Mouse (Mus musculus) small intestine, adult 2 months (tissue): Measurements from ENCODE around the gene Gje1.

Experiments
- CTCF ChIP-seq: fragments of 200-500 bp; IDR thresholded peaks from 2 replicates; pipeline ENCODE4 v1.5.1; 2012; ENCODE audit warnings: low read depth, mild to moderate bottlenecking, control low read depth, inconsistent platforms, low read length, moderate library complexity, mixed read lengths; ENCODE audit not compliant: insufficient replicate concordance, insufficient read length; ENCODE audit errors: extremely low read depth
- POLR2A ChIP-seq: fragments of 200-500 bp; IDR thresholded peaks from 2 replicates; pipeline ENCODE4 v1.6.1; 2012; ENCODE audit warnings: low read depth, mild to moderate bottlenecking, control low read depth, inconsistent platforms, low read length, moderate library complexity

DNA sequence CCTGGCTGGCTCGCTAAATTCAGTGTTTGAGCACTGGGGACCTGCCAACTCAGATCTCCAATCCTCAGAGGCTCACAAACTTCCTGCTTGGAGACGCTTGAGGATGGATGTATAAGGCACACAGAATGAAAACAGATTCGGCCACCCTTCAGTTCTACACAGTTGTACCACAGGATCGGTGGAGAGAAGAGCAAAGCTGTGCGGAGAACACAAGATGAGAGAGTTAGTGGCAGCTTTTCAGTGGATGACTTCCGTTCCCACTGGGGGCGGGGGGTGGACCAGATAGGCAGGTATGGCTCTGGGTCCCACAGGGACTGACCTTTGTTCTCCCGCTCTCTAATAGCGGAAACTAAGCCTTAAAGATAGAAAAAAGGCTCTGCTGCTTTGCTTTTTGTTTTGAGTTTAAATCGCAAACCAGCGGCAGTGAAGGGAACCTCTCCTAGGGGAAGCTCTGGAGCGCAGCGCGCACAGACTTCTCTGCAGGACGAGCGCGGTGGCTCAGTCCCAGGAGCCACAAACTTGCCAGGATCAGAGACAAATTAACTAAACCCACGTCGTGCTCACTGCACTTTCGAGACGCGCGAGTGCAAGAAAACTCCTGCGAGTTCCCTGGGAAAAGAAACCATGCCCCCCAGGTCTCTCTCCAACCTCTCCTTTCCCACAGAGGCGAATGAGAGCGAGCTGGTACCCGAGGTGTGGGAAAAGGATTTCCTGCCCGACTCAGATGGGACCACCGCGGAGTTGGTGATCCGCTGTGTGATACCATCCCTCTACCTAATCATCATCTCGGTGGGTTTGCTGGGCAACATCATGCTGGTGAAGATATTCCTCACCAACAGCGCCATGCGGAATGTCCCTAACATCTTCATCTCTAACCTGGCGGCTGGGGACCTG, 41.9 kb upstream of the Gje1 start:
- TF ChIP-seq POLR2A (no peak), CTCF (no peak)
